Mouse (Mus musculus) kidney, adult 8-10 months (tissue): ENCODE measurements at regions not wholly inside any gene's neighbourhood (a gene's known extent, or its start where the extent isn't known, plus 50 kb on each side); places are given as distances from the start of the nearest gene placed in this dataset.

ENCODE experiments used
- DNase-seq, 2 experiments: peaks; one replicate each; pipeline ENCODE4 v3.0.0; 2022

DNA sequence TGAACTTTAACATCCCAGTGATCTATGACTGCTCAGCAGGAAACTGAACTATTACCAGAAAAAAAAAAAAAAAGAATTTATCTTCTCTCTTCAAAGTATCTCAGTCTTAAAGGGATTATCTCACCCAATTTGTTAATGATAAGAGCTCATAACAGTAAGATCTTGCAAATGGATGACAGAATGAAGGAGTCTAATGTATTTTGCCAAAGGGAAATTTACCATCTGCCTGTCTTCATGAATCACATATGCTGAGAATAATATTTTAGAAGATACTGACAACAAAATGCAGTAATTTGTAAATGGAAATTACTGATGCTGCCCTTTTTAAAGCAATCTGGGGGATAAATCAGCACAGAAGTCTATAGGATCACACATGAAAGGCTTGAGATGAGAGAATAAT lies 103.9 kb upstream of the Sp4 start:
- DNase-seq: no peak

DNA sequence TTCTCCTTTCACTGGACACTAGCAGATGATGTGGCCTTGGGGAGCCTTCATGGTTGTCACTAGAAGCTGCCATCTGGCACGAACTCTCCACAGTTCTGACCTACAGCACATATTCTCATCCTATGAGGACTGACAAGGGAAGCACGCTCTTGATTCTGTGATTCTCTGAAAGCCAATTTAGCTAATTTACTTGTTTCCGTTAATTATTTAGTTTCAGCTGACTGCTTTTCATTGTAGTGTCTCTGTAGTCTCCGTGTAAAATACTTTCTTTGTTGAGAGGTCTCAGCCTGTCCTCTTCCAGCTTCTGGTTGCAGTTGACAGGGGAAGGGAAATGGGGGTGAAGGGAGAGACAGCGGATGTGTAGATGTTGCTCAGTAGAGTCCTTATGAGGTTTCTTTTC lies 102.9 kb upstream of the Sp4 start:
- no peak for DNase-seq

DNA sequence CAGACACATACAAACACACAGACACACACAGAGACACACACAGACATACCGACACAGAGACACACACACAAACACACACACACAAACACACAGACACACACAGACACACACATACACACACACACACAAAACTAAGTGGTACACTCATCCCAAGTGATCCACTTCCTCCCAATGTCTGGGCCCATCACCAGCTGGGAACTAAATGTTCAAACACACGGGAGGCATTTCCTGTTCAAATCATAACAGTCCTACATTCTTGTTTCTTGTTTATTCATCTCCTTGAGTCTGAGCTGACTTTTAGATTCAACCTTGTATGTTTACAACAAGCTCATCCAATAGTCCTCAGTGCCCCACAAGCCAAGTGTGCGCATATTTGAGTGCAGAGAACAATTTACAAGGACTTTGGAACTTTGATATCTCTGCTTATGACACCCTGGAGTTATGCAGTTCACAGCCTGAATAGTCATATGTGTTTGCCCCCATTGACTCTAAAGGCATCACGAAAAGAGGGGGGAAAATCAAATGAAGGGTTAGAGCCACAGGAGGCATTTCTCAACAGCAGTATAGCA lies 102.4 kb upstream of the Sp4 start:
- DNase-seq: no peak

DNA sequence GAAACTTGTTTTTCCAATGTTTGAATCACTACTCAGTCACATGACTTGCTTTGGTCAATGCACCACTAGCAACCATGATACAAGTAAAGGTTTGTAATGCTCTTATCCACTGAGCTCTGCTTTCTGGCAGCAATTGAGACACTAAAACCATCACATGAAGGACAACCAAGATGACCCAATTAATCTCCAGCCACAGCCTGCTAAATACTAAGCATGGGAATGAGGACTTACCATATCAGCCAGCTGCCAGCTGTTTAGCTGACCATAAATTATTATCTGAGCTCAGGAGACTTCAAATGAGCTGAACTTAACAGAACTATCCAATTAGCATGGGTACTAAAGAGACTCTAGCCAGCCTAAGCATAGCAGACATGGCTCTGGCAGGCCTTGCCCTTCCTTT lies 100.1 kb upstream of the Sp4 start:
- no peak for DNase-seq

DNA sequence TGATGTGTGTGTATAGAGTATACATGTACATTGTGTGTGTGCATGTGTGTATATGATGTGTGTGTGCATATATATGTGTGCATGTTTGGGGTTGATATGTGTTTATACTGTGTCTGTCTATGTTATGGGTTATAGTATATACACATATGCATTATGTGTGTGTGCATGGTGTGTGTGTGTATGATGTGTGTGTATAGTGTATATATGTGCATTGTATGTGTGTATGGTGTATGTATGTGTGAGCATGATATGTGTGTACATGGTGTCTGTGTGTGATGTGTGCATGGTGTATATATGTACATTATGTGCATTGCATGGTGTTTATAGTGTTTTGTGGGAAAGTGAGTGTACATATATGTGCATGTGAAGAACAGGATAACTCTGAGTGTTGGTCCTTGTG lies 90.4 kb upstream of the Sp4 start:
- DNase-seq: no peak

DNA sequence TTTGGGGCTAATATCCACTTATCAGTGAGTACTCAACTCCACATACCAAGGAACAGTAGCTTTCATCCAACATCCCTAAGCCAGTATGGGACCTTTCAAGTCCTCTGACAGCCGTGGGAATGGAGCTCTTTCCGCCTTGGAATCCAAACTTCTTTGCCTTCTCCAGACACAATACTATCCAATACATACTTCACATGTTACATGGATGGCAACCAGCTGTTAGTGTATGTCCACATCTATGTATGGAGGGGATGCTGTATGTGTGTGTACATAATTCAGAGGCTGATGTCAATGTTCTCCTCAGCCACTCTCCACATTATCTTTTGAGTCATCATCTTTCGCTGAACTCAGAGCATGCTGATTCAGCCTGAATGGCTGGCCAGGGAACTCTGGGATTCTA lies 79.8 kb upstream of the Sp4 start:
- no peak for DNase-seq

DNA sequence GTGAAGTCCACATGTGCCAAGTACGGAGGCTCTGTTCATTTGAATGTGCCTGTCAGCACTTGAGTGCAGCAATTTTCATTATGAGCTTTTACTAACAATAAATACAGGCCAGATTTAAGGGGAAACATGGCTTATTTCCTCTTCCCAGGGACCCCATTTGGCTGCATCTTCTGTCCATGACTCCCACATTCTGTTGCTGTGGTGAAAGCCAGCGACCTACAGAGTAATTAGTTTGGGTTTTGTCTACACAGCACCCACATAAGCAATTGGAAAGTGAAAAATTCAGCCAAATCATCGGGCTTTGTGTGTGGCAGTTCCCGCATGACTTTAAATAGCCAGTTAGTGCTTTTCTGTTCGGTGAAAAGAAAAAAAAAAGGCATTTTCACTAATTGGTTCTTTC lies 76.7 kb upstream of the Sp4 start:
- no peak for DNase-seq

DNA sequence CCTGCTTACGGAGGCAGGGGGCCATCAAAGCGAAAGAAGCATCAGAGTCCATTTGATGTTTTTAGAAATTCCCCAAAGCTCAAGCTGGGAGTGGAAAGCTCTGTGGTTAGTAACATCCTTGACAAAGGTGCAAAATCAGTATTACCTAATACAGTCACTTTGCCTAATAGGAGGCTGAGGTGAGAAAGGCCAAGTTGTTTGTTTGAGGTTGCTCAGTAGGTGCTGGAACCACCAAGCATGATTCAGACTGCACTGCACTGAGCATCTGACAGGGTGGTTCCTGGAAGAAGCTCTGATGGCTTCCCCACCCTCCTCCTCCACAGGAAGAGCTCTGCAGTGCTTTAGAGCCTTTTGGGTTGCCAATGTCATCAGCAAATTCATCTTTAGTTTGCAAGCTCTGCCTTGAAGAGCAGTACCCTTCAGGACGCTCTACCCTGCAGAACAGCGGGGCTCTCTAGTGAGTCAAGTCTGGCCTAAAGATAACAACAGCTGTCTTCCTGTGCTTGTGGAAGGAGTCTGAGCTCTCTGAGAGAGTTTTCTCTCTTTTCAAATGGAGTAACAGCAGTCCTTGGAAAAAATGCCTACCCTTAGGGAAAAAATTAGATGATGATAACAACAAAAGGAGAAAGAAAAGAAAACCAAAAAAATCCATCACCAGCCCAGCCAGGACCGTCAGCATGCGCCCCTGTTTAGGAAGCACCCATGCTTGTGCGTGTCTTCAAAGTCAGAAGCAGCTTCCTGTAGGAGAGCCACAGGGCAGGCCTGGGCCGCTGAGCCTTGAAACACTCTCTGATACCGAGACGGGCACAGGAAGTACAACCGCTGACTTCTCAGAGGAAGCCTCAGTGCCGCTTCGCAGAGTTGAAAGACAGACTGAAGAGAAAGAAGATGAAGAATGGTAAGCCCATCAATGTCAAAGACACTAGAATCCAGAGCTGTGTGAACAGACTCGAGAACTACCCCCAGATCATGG lies 75.6 kb upstream of the Sp4 start:
- DNase-seq: no peak

DNA sequence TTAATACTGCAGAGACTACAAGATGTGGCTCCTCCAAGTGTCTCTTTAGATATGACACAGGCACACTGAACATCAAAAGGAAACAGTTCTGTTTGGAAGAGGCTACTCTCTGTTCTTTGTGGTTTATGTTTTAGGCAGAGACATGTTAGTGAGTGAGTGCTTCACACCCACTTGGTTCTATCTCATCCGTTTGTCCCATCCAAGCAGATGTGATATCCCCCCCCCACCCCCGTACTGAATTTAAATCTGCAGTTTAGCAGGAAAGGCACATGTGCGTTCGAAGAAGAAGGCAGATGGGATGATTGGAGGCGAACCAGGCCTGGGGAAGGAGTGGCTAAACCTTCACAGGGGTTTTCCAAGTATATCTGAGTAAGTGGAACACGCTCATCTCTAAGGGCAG lies 72.0 kb upstream of the Sp4 start:
- no peak for DNase-seq

DNA sequence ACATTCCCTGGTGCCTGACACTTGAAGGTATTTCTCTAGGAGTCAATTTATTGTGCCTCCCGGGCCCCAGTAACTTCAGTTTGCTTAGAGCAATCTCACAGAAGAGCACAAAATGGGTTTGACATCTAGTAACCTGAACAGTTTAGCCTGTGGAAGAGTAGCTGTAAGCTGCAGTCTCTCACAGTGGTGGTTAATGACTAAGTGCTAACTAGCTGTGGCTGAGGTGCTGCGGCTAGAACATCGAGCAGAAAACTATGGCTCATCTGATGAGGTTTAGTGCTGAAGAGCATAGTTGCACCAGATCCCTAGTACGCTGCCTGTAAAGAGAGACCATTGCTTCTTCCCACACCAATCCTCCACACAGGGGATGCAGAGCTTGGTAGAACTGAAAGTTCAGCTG lies 70.7 kb upstream of the Sp4 start:
- no peak for DNase-seq

DNA sequence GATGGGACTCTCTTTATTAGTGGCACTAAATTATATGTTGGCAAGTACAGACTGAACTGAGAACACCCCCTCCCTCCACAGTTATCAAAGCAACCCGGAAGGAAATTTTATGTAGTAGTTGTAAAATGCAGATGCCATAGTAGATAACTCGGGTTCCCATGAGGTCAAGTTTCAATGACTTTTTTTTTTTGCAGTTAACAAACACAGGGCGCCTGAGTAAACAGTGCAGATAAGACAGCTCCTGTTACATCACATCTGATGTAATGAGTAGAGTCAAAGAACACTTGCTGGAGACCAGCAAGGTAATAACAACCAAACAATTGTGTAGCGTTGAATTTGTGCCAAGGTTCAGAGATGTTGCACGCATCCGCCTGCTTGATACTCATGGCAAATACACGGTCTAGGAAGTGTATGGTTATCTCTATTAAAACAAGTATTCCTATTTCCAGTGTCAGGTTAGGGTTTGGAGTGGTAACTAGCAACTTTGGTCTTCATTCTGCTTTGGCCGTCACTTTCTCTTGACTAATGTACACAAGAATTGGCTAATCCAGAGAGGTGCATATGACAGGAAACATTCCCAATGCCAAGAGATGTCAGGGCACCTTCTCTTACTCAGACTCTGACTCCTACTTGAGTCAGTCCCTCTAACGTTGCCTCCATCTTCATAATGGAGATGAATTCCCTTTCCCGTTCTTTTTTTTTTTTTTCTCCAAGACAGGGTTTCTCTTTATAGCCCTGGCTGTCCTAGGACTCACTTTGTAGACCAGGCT lies 66.3 kb upstream of the Sp4 start:
- DNase-seq: no peak

DNA sequence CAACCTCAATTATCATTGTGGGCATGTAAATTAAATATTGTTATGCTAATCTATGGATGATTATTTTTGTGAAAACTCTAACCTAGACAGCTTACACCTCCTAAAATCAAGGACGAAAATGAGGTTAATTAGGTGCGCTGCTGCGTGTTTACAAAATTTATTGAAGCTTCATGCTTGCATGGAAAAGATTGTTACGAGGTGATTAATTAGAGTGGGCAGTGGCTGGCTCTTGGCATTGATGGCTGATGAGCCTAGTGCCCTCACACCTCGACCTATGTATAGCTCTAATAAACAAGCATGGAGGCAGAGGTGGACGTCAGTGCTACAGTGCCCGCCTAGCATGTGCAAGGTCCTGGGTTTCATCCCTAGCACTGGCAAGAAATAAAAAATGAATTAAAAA lies 51.6 kb upstream of the Sp4 start:
- no peak for DNase-seq

DNA sequence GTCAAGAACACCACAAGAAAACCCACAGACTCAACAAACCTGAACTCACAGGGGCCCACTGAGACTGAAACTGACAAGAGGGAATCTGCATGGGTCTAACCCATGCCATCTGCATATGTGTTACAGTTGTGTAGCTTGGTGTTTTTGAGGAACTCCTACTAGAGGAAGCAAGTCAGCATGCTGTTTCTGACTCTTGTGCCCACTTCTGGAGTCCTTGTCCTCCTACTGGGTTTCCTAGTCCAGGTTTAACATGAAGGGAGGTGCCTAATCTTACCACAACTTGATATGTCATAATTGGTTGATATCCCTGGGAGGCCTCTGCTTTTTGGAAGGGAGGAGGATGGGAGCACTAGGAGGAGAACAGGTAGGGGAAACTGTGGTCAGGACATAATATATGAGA lies 50.2 kb upstream of the Sp4 start:
- no peak for DNase-seq
